Mouse (Mus musculus): ENCODE measurements at regions not wholly inside any gene's neighbourhood (a gene's known extent, or its start where the extent isn't known, plus 50 kb on each side); places are given as distances from the start of the nearest gene placed in this dataset.

DNA sequence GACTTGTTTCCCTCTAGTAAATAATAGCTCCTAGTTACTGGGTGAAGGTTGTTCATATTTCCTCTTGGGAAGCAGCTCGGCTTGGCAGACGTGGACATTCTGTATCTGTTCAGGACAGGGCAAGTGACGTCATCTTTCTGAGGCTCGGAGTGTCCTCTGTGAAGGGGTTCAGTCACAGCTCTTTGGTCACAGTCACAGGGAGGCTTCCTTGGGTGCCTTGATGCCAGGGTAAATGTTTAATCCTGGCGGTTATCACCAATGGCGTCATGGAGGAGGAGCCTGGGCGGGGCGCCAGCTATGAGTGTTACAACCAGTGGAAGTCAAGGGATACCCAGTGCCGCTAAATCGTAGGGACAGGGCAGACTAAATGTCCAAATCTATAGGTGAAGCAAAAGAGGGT, 56.3 kb upstream of the Med13l start:
- no peak for TF ChIP-seq GATA1 (IDR thresholded peaks at IDR 0.05; ENCODE audit: low read length)
- TF ChIP-seq TAL1 (IDR thresholded peaks at IDR 0.05; ENCODE audit: low read length), result no peak

Data from erythroblast, embryonic 14.5 days (primary cell).